Mouse (Mus musculus): Measurements from ENCODE around the gene H2al1h. TPM values are rescaled to one million over a fixed set of nuclear protein-coding genes. Genes with fewer than 3 reads are reported as not detected.

H2al1h gene
- polyA plus RNA-seq (2014; fragmentation: Illumina TruSeq; extraction: RNeasy Lipid Tissue Mini Kit (QIAGEN cat#74804); ENCODE audit: low read depth, low replicate concordance), result not detected

GRCm38 (mm10) chrX:11321192-11321591 is at the start of gene H2al1h:
H2al1h (plus strand) TSS chrX:11321492.

DNA sequence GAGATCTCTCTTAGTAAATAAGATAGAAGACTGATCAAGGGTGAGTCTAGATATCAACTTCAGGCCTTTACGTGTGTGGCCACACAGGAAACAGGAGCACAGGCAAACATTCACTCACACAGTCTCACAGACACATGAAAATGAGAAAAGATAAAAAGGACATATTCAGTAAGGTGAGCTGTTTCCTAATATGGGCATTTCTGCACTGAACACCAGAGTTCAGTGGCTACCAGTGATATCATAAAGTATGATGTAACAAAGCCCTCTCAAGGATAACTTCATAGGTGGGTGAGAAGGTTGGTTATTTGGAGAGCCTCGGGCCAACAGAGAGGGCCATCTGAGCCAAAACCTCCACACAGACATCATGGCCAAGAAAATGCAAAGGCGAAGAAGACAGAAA is 22.3 kb upstream of the H2al1h start, which contains the start of gene H2al1a:
Gene H2al1a, plus strand, starts transcription at position 301 of the 400 bp plus-strand sequence.

GRCm38 (mm10) chrX:11302132-11302531 is 19.2 kb upstream of the H2al1h start, which contains the start of gene H2al1b:
H2al1b (plus strand) TSS chrX:11302432.

GRCm38 (mm10) chrX:11305355-11305754 is 15.9 kb upstream of the H2al1h start, which contains the start of gene H2al1c:
H2al1c (plus strand) TSS chrX:11305655.

GRCm38 (mm10) chrX:11308524-11308923 is 12.8 kb upstream of the H2al1h start, which contains the start of gene H2al1d:
H2al1d (plus strand) TSS chrX:11308824.

GRCm38 (mm10) chrX:11311634-11312033 is 9.7 kb upstream of the H2al1h start, which contains the start of gene H2al1e:
H2al1e (plus strand) TSS chrX:11311934.

DNA sequence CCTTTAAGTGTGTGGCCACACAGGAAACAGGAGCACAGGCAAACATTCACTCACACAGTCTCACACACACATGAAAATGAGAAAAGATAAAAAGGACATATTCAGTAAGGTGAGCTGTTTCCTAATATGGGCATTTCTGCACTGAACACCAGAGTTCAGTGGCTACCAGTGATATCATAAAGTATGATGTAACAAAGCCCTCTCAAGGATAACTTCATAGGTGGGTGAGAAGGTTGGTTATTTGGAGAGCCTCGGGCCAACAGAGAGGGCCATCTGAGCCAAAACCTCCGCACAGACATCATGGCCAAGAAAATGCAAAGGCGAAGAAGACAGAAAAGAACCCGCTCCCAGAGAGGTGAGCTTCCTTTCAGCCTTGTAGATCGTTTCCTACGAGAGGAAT is 6.4 kb upstream of the H2al1h start, which contains the start of gene H2al1f:
Gene H2al1f, plus strand, starts transcription at position 301 of the 400 bp plus-strand sequence.

DNA sequence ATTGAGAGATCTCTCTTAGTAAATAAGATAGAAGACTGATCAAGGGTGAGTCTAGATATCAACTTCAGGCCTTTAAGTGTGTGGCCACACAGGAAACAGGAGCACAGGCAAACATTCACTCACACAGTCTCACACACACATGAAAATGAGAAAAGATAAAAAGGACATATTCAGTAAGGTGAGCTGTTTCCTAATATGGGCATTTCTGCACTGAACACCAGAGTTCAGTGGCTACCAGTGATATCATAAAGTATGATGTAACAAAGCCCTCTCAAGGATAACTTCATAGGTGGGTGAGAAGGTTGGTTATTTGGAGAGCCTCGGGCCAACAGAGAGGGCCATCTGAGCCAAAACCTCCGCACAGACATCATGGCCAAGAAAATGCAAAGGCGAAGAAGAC is 3.3 kb upstream of the H2al1h start, which contains the start of gene H2al1g:
Gene H2al1g, plus strand, starts transcription at position 301 of the 400 bp plus-strand sequence.

GRCm38 (mm10) chrX:11324359-11324758 is 3.1 kb downstream of the H2al1h start, which contains the start of gene H2al1i:
H2al1i (plus strand) TSS chrX:11324659.

GRCm38 (mm10) chrX:11327522-11327921 is 6.2 kb downstream of the H2al1h start, which contains the start of gene H2al1j:
H2al1j (plus strand) TSS chrX:11327822.

Other genes with a start within 250 kb of the H2al1h start
- 3.5 TPM for gene H2al1a, start 22.2 kb upstream of the H2al1h start, polyA plus RNA-seq (2014; fragmentation: Illumina TruSeq; extraction: RNeasy Lipid Tissue Mini Kit (QIAGEN cat#74804); ENCODE audit: low read depth, low replicate concordance)
- 13.1 TPM for gene H2al1b, start 19.1 kb upstream of the H2al1h start, polyA plus RNA-seq (2014; fragmentation: Illumina TruSeq; extraction: RNeasy Lipid Tissue Mini Kit (QIAGEN cat#74804); ENCODE audit: low read depth, low replicate concordance)
- not detected for gene H2al1c, start 15.8 kb upstream of the H2al1h start, polyA plus RNA-seq (2014; fragmentation: Illumina TruSeq; extraction: RNeasy Lipid Tissue Mini Kit (QIAGEN cat#74804); ENCODE audit: low read depth, low replicate concordance)
- gene H2al1d, start 12.7 kb upstream of the H2al1h start, polyA plus RNA-seq (2014; fragmentation: Illumina TruSeq; extraction: RNeasy Lipid Tissue Mini Kit (QIAGEN cat#74804); ENCODE audit: low read depth, low replicate concordance), result not detected
- gene H2al1e, start 9.6 kb upstream of the H2al1h start, polyA plus RNA-seq (2014; fragmentation: Illumina TruSeq; extraction: RNeasy Lipid Tissue Mini Kit (QIAGEN cat#74804); ENCODE audit: low read depth, low replicate concordance), result not detected
- gene H2al1f, start 6.3 kb upstream of the H2al1h start, polyA plus RNA-seq (2014; fragmentation: Illumina TruSeq; extraction: RNeasy Lipid Tissue Mini Kit (QIAGEN cat#74804); ENCODE audit: low read depth, low replicate concordance), result not detected
- gene H2al1g, start 3.2 kb upstream of the H2al1h start, polyA plus RNA-seq (2014; fragmentation: Illumina TruSeq; extraction: RNeasy Lipid Tissue Mini Kit (QIAGEN cat#74804); ENCODE audit: low read depth, low replicate concordance), result 5.6 TPM
- not detected for gene H2al1i, start 3.2 kb downstream of the H2al1h start, polyA plus RNA-seq (2014; fragmentation: Illumina TruSeq; extraction: RNeasy Lipid Tissue Mini Kit (QIAGEN cat#74804); ENCODE audit: low read depth, low replicate concordance)
- not detected for gene H2al1j, start 6.3 kb downstream of the H2al1h start, polyA plus RNA-seq (2014; fragmentation: Illumina TruSeq; extraction: RNeasy Lipid Tissue Mini Kit (QIAGEN cat#74804); ENCODE audit: low read depth, low replicate concordance)

All from testis, adult 10 weeks (tissue).